ENCODE assay signal across 31 mouse cellular contexts in the genomic region with DNA sequence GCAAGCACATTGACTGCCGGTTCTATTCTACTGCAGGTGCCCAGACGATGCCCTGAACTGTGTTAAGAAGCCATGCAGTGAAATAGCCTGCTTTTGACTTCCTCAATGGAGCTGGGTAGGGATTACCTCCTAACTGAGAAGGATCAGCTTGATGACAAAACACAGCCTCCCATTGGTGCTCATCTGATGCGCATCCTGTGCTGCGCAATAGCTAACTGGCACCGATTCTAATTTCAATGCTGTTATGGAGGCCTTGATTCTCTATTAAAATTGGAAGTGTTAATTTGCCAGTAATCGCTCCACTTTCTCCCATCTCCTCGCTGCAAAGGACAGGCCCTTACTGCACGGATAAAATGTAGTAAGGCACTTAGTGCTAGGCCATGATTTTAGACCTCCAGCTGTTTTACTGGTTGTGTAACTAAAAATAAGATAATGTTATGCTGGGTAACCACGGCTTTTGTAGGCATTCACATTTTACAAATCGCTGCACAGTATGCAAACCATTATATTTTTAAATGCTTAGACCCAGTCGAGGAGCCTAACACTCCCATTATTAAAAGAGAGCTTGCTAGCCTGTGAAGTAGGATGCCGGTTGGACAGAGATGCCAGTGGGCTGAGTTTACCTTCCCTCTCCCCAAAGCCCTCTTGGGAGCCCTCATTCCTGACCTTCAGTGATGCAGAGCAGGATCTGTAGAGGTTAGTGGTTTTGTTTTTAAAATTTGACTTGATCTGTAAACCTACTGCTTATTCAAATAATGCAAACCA.
DNase-seq lines count a peak whose midpoint lies in the region; ATAC-seq and TF ChIP-seq lines count a peak whose summit lies in the region.
"Had no signal": no experiment of that assay in that cellular context is flagged by ENCODE, and none has a peak within 500 bp of the region (broad histone marks: within the 10 kb centered on the region; RNA-seq: fewer than 3 reads in every experiment).

No protein-coding gene starts in this region.

- no peak for TF ChIP-seq RAD21 in CH12.LX (IDR thresholded peaks at IDR 0.05; ENCODE audit: low read depth, low read length)

- 67% methylated on average over 12 of the region's 12 CpGs for WGBS in forebrain, embryonic 14.5 days
- 80% methylated on average over 12 of the region's 12 CpGs for WGBS in forebrain, embryonic 10.5 days
- 67% methylated on average over 12 of the region's 12 CpGs for WGBS in hindbrain, embryonic 16.5 days
- 84% methylated on average over 12 of the region's 12 CpGs for WGBS in hindbrain, embryonic 11.5 days

- H3K9ac ChIP-seq in forebrain, embryonic 14.5 days (ENCODE audit: low read length), result no peak overlapping the region
- no peak overlapping the region for H3K9ac ChIP-seq in hindbrain, embryonic 16.5 days (ENCODE audit: low read depth, low read length)
- no peak overlapping the region for H3K9ac ChIP-seq in hindbrain, embryonic 11.5 days (ENCODE audit: low read depth, low read length)
- no peak overlapping the region for H3K9ac ChIP-seq in CH12.LX (ENCODE audit: insufficient read depth, low read depth)
- H3K9ac ChIP-seq: embryonic facial prominence, embryonic 13.5 days; forebrain, embryonic 12.5 days; heart, embryonic 15.5 days; limb, embryonic 13.5 days; lung, embryonic 15.5 days; neural tube, embryonic 13.5 days; stomach, embryonic 15.5 days had no signal

- H3K27me3 ChIP-seq in forebrain, embryonic 14.5 days (replicated peaks; ENCODE audit: control insufficient read depth, insufficient read depth, low read length), result no peaks in the 10 kb centered on the region
- H3K27me3 ChIP-seq in forebrain, embryonic 10.5 days (ENCODE audit: poor library complexity, severe bottlenecking), result no peaks in the 10 kb centered on the region
- H3K27me3 ChIP-seq in hindbrain, embryonic 16.5 days (replicated peaks; ENCODE audit: control insufficient read depth, insufficient read depth, low read length), result no peaks in the 10 kb centered on the region
- H3K27me3 ChIP-seq in hindbrain, embryonic 11.5 days (ENCODE audit: control insufficient read depth, insufficient read depth, low read length), result no peaks in the 10 kb centered on the region
- H3K27me3 ChIP-seq in CH12.LX (replicated peaks), result no peaks in the 10 kb centered on the region
- H3K27me3 ChIP-seq: embryonic facial prominence, embryonic 13.5 days; forebrain, embryonic 12.5 days; heart, embryonic 15.5 days; lung, embryonic 15.5 days; neural tube, embryonic 13.5 days; stomach, embryonic 15.5 days had no signal

- no peak for TF ChIP-seq EP300 in CH12.LX (IDR thresholded peaks at IDR 0.05; ENCODE audit: low read length)

- no peaks in the 10 kb centered on the region for H3K79me2 ChIP-seq in CH12.LX (replicated peaks; ENCODE audit: control insufficient read depth, extremely low read depth, insufficient read depth, poor library complexity, severe bottlenecking)

- no peaks in the 10 kb centered on the region for H3K9me3 ChIP-seq in forebrain, embryonic 14.5 days (replicated peaks; ENCODE audit: control insufficient read depth, low read length)
- H3K9me3 ChIP-seq in forebrain, embryonic 10.5 days, result no peaks in the 10 kb centered on the region
- no peaks in the 10 kb centered on the region for H3K9me3 ChIP-seq in hindbrain, embryonic 16.5 days (ENCODE audit: control insufficient read depth, low read length)
- H3K9me3 ChIP-seq in hindbrain, embryonic 11.5 days (ENCODE audit: control insufficient read depth, low read length), result no peaks in the 10 kb centered on the region
- no peaks in the 10 kb centered on the region for H3K9me3 ChIP-seq in CH12.LX (replicated peaks; ENCODE audit: low read length)
- H3K9me3 ChIP-seq: embryonic facial prominence, embryonic 13.5 days; forebrain, embryonic 12.5 days; heart, embryonic 10.5 days; heart, embryonic 15.5 days; limb, embryonic 13.5 days; lung, embryonic 15.5 days; midbrain, embryonic 10.5 days; neural tube, embryonic 13.5 days; stomach, embryonic 15.5 days had no signal

- no peak for TF ChIP-seq POLR2A in CH12.LX (IDR thresholded peaks at IDR 0.05; ENCODE audit: low read depth, low read length)
- TF ChIP-seq POLR2A in brain, embryonic 14.5 days (IDR thresholded peaks at IDR 0.05; ENCODE audit: borderline replicate concordance, extremely low read depth, insufficient read depth, insufficient read length, poor library complexity, severe bottlenecking), result no peak

- no peaks in the 10 kb centered on the region for H3K36me3 ChIP-seq in forebrain, embryonic 14.5 days (ENCODE audit: control insufficient read depth, insufficient read depth, low read length)
- H3K36me3 ChIP-seq in forebrain, embryonic 10.5 days (replicated peaks), result no peaks in the 10 kb centered on the region
- H3K36me3 ChIP-seq in hindbrain, embryonic 16.5 days (ENCODE audit: control insufficient read depth, insufficient read depth, low read length), result no peaks in the 10 kb centered on the region
- H3K36me3 ChIP-seq in hindbrain, embryonic 11.5 days (ENCODE audit: control insufficient read depth, insufficient read depth, low read length), result no peaks in the 10 kb centered on the region
- H3K36me3 ChIP-seq in CH12.LX (replicated peaks in 1 of 2; ENCODE audit: control insufficient read depth in 1 of 2, insufficient read depth in 1 of 2, low read length in 1 of 2), result no peaks in the 10 kb centered on the region
- H3K36me3 ChIP-seq: embryonic facial prominence, embryonic 13.5 days; forebrain, embryonic 12.5 days; heart, embryonic 10.5 days; heart, embryonic 15.5 days; limb, embryonic 13.5 days; lung, embryonic 15.5 days; midbrain, embryonic 10.5 days; neural tube, embryonic 13.5 days; stomach, embryonic 15.5 days had no signal

- dilution Hi-C loops in CH12.LX (cut with MboI; ENCODE audit: extremely low pct_ligation_motif_present, extremely low pct_unique_long_range_greater_than_20kb, low sequenced_read_pairs), result no loop called here

- ATAC-seq in forebrain, embryonic 14.5 days, result no peak
- ATAC-seq in hindbrain, embryonic 16.5 days, result 0 out of 2 replicates have a peak, but pooled peaks have one; percentile 17
- no peak for ATAC-seq in hindbrain, embryonic 11.5 days (ENCODE audit: low FRiP score)
- ATAC-seq: midbrain, embryonic 16.5 days had no signal

- in situ Hi-C loops in CH12.LX (cut with MboI; ENCODE audit: low pct_ligation_motif_present, low pct_unique_long_range_greater_than_20kb, low sequenced_read_pairs), result no loop called here

- intact Hi-C loops in left cerebral cortex, postnatal 14 days (cut with DNase I), result no loop called here

- no peak overlapping the region for H3K27ac ChIP-seq in forebrain, embryonic 14.5 days (ENCODE audit: low read depth, low read length)
- no peak overlapping the region for H3K27ac ChIP-seq in forebrain, embryonic 10.5 days
- 0 out of 2 replicates have a peak overlapping the region, but pooled peaks have one; percentile 23 for H3K27ac ChIP-seq in hindbrain, embryonic 16.5 days (ENCODE audit: low read depth, low read length)
- H3K27ac ChIP-seq in hindbrain, embryonic 11.5 days (ENCODE audit: low read depth, low read length), result no peak overlapping the region
- no peak overlapping the region for H3K27ac ChIP-seq in CH12.LX (ENCODE audit: insufficient read depth, low read depth)
- H3K27ac ChIP-seq: embryonic facial prominence, embryonic 13.5 days; forebrain, embryonic 12.5 days; heart, embryonic 10.5 days; heart, embryonic 15.5 days; left cerebral cortex, adult 2 months; limb, embryonic 13.5 days; lung, embryonic 15.5 days; midbrain, embryonic 10.5 days; neural tube, embryonic 13.5 days; stomach, embryonic 15.5 days had no signal

- no peak for TF ChIP-seq CTCF in CH12.LX (conservative IDR thresholded peaks at IDR 0.05 in 1 of 2, IDR thresholded peaks at IDR 0.05 in 1 of 2; ENCODE audit: low read depth in 2 of 2, low read length in 2 of 2)
- no peak for TF ChIP-seq CTCF in brain, embryonic 14.5 days (IDR thresholded peaks at IDR 0.05; ENCODE audit: borderline replicate concordance, extremely low read depth, insufficient read depth, insufficient read length)

- H3K4me3 ChIP-seq in forebrain, embryonic 14.5 days (ENCODE audit: low read depth, low read length), result no peak overlapping the region
- H3K4me3 ChIP-seq in forebrain, embryonic 10.5 days, result no peak overlapping the region
- H3K4me3 ChIP-seq in hindbrain, embryonic 16.5 days (ENCODE audit: low read length), result no peak overlapping the region
- H3K4me3 ChIP-seq in hindbrain, embryonic 11.5 days (ENCODE audit: low read depth, low read length), result no peak overlapping the region
- no peak overlapping the region for H3K4me3 ChIP-seq in CH12.LX (replicated peaks in 1 of 3; ENCODE audit: low read depth in 2 of 3, low read length in 2 of 3, poor library complexity in 1 of 3)
- H3K4me3 ChIP-seq: embryonic facial prominence, embryonic 13.5 days; erythroblast, embryonic 14.5 days; forebrain, embryonic 12.5 days; heart, embryonic 10.5 days; heart, embryonic 15.5 days; left cerebral cortex, adult 2 months; limb, embryonic 13.5 days; lung, embryonic 15.5 days; midbrain, embryonic 10.5 days; myocyte; neural tube, embryonic 13.5 days; stomach, embryonic 15.5 days had no signal

- DNase-seq in forebrain, embryonic 14.5 days (ENCODE audit: low spot score), result peak; percentile 2
- DNase-seq in forebrain, embryonic 10.5 days (ENCODE audit: extremely low spot score, low spot score), result no peak
- no peak for DNase-seq in hindbrain, embryonic 11.5 days (ENCODE audit: low spot score)
- DNase-seq in CH12.LX (ENCODE audit: extremely low read depth), result peak; percentile 18
- peak; percentile 42 for DNase-seq in brain, embryonic 14.5 days (ENCODE audit: low read depth)
- no peak for DNase-seq in left cerebral cortex, postnatal 14 days (ENCODE audit: low spot score in 2 of 2)
- no peak for DNase-seq in frontal cortex, postnatal 36 days (ENCODE audit: low spot score in 2 of 2)
- DNase-seq: adrenal gland, postnatal 10 days; cerebellum, adult 11-12 months; cerebellum, adult 9-11 months; embryo, embryonic 11 days; gastrocnemius, postnatal 25 days; heart, adult 11 months; kidney, adult 11 months; kidney, postnatal 25 days; right cerebral cortex, postnatal 25 days had no signal

- no peaks in the 10 kb centered on the region for H3K4me1 ChIP-seq in forebrain, embryonic 14.5 days (ENCODE audit: control insufficient read depth, insufficient read depth, low read length)
- no peaks in the 10 kb centered on the region for H3K4me1 ChIP-seq in forebrain, embryonic 10.5 days
- H3K4me1 ChIP-seq in hindbrain, embryonic 16.5 days (ENCODE audit: control insufficient read depth, insufficient read depth, low read depth, low read length), result no peaks in the 10 kb centered on the region
- no peaks in the 10 kb centered on the region for H3K4me1 ChIP-seq in hindbrain, embryonic 11.5 days (replicated peaks; ENCODE audit: control insufficient read depth, insufficient read depth, low read length)
- H3K4me1 ChIP-seq in CH12.LX (ENCODE audit: control insufficient read depth in 1 of 2, insufficient read depth in 2 of 2), result peaks cover 0 to 23% of the 10 kb centered on the region in 2 experiments; a peak in 2 of 4 replicates
- H3K4me1 ChIP-seq: forebrain, embryonic 12.5 days; heart, embryonic 10.5 days; heart, embryonic 15.5 days; lung, embryonic 15.5 days; midbrain, embryonic 10.5 days; stomach, embryonic 15.5 days had no signal

- H3K4me2 ChIP-seq in forebrain, embryonic 14.5 days (ENCODE audit: low read length), result no peak overlapping the region
- H3K4me2 ChIP-seq in hindbrain, embryonic 16.5 days (ENCODE audit: low read length), result no peak overlapping the region
- H3K4me2 ChIP-seq in hindbrain, embryonic 11.5 days (replicated peaks; ENCODE audit: low read depth, low read length), result no peak overlapping the region
- H3K4me2 ChIP-seq in CH12.LX (ENCODE audit: insufficient read depth, low read depth, poor library complexity, severe bottlenecking), result no peak overlapping the region
- H3K4me2 ChIP-seq: embryonic facial prominence, embryonic 13.5 days; forebrain, embryonic 12.5 days; heart, embryonic 15.5 days; limb, embryonic 13.5 days; liver, embryonic 11.5 days; lung, embryonic 15.5 days; neural tube, embryonic 13.5 days; stomach, embryonic 15.5 days had no signal

Comparison
In these comparisons a context has a peak if more than half of its experiments do, and no peak if none do; other contexts are left out.
1. DNase-seq: peak in forebrain, embryonic 14.5 days (single experiment), CH12.LX (single experiment) and brain, embryonic 14.5 days (single experiment); none in forebrain, embryonic 10.5 days (single experiment), hindbrain, embryonic 11.5 days (single experiment), left cerebral cortex, postnatal 14 days (0 of 2) and frontal cortex, postnatal 36 days (0 of 2).